Mouse (Mus musculus): Measurements from ENCODE around the gene Gcdh. TPM values are rescaled to one million over a fixed set of nuclear protein-coding genes. Genes with fewer than 3 reads are reported as not detected.
A peak's percentile ranks its signal among the peaks of the same experiment; 100 is the strongest.
"Not testable (repeated sequence)": the region's sequence is repeated elsewhere in the genome, so short reads cannot be mapped to it uniquely, and the experiment has no call there.

Gcdh gene
- total and polyA plus RNA-seq, 2 experiments from 2014 or later, result 22.1 to 33.2 TPM

DNA sequence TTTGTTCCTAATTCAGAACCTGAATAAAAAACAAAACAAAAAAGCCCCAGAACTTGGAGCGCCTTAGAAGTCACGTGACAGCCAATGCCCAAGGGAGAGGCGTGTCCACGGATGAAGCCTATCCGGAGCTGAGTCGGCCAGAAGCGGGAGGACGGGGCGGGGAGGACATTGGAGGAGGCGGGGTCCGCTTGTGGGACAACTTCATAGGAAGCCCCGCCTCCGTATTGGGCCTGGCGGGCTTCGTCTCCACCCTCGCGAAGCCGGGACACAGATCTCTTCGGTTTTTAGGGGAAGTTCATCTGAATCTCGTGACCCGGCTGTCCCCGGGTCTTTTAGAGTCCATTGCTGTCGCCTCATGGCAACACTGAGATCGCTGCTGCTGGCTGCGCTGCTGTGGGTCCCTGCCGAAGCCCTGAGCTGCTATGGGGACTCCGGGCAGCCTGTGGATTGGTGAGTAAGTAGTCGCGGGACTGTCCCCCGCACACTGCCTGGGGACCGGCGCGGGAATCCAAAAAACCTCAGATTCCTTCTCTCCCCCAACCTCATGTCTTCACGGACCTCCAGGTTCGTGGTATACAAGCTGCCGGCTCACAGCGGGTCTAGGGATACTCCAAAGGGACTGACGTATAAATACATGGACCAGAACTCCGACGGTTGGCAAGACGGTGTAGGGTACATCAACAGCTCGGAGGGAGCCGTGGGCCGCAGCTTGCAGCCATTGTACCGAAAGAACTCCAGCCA, 14.9 kb upstream of the Gcdh start, which contains the start of gene Dnase2a:
Gene Dnase2a, plus strand, starts transcription at position 140 of the 741 bp plus-strand sequence.
- H3K36me3 ChIP-seq (ENCODE audit: insufficient read depth, low read length), result peaks cover 38% of the 10 kb centered on the region
- DNase-seq (ENCODE audit: low spot score) (peak; percentile 95), ATAC-seq (ENCODE audit: low FRiP score) (peak; percentile 63; the same call in 1 of the 2 replicates)
- H3K27ac ChIP-seq (ENCODE audit: low read depth, low read length), result 0 out of 2 replicates have a peak within 1 kb of the TSS, but pooled peaks have one; percentile 32
- no peaks in the 10 kb centered on the region for H3K4me1 ChIP-seq (ENCODE audit: insufficient read depth, low read length)
- no peak for TF ChIP-seq CTCF (IDR thresholded peaks at IDR 0.05)
- WGBS, result 3% methylated on average over 45 of the region's 45 CpGs
- peak within 1 kb of the TSS; percentile 29 for H3K4me3 ChIP-seq (ENCODE audit: low read depth, low read length)
- no peaks in the 10 kb centered on the region for H3K9me3 ChIP-seq (ENCODE audit: low read length)
- H3K27me3 ChIP-seq (ENCODE audit: insufficient read depth, low read length), result no peaks in the 10 kb centered on the region; the same call in 1 of the 2 replicates
- peak within 1 kb of the TSS; percentile 39 for H3K9ac ChIP-seq (replicated peaks; ENCODE audit: low read length, poor library complexity, severe bottlenecking)
- peak within 1 kb of the TSS; percentile 45 for H3K4me2 ChIP-seq (ENCODE audit: low read depth, low read length, poor library complexity, severe bottlenecking)

- not testable (repeated sequence) for H3K9ac ChIP-seq (replicated peaks; ENCODE audit: low read length, poor library complexity, severe bottlenecking); H3K27me3 ChIP-seq (ENCODE audit: insufficient read depth, low read length); H3K4me1 ChIP-seq (ENCODE audit: insufficient read depth, low read length); DNase-seq (ENCODE audit: low spot score); H3K27ac ChIP-seq (ENCODE audit: low read depth, low read length); H3K9me3 ChIP-seq (ENCODE audit: low read length); ATAC-seq (ENCODE audit: low FRiP score)
- peak overlapping the region; percentile 45 for H3K4me2 ChIP-seq (ENCODE audit: low read depth, low read length, poor library complexity, severe bottlenecking)
- WGBS, result 30% methylated on average over 7 of the region's 7 CpGs
- H3K36me3 ChIP-seq (ENCODE audit: insufficient read depth, low read length), result peaks cover 33% of the 10 kb centered on the region
- peak overlapping the region; percentile 29; the same call in 1 of the 2 replicates for H3K4me3 ChIP-seq (ENCODE audit: low read depth, low read length)
These were observed 14.3 kb upstream of the Gcdh start for GRCm38 (mm10) chr8:84907979-84908378.

DNA sequence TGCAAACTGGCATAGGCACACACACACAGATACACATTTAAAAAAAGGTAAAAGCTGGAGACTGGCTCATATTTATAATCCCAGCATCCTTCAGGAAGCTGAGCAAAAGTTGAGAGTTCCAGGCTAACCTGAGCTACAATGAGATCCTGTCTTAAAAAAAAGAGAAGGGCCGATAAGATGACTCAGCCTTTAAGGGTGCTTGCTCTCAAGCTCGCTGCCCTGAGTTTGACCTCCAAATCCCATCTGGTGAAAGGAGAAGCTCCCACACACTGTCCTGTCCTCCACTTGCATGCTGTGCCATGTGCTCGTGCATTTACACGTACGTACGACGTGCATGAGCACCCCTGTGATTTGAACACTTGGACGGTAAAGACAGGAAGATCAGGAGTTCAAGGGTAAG, 13.8 kb upstream of the Gcdh start:
- TF ChIP-seq CTCF (IDR thresholded peaks at IDR 0.05), result no peak
- H3K9me3 ChIP-seq (ENCODE audit: low read length), result no peaks in the 10 kb centered on the region
- ATAC-seq (ENCODE audit: low FRiP score) (no peak), DNase-seq (ENCODE audit: low spot score) (no peak)
- peaks cover 9% of the 10 kb centered on the region for H3K4me1 ChIP-seq (ENCODE audit: insufficient read depth, low read length)
- H3K9ac ChIP-seq (replicated peaks; ENCODE audit: low read length, poor library complexity, severe bottlenecking), result no peak overlapping the region
- H3K4me3 ChIP-seq (ENCODE audit: low read depth, low read length), result no peak overlapping the region
- no peak overlapping the region for H3K27ac ChIP-seq (ENCODE audit: low read depth, low read length)
- 77% methylated on average over 8 of the region's 8 CpGs for WGBS
- no peak overlapping the region for H3K4me2 ChIP-seq (ENCODE audit: low read depth, low read length, poor library complexity, severe bottlenecking)
- no peaks in the 10 kb centered on the region; the same call in 1 of the 2 replicates for H3K27me3 ChIP-seq (ENCODE audit: insufficient read depth, low read length)
- H3K36me3 ChIP-seq (ENCODE audit: insufficient read depth, low read length), result peaks cover 28% of the 10 kb centered on the region

DNA sequence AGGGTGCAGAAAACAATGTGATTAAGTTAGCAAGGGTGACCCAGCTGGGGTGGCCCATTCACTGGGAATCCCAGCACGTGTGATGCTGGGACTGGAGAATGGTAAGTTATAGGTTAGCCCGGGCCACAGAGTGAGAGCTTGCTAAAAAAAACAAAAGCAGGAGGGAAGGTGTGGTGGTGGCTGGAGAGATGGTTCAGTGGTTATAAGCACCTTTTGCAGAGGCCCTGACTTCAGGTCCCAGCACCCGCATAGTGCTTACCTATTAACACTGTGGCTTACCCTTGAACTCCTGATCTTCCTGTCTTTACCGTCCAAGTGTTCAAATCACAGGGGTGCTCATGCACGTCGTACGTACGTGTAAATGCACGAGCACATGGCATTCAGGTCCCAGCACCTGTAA, 13.3 kb upstream of the Gcdh start:
- Histone ChIP-seq H3K9me3 (ENCODE audit: low read length) (no peaks in the 10 kb centered on the region), H3K27me3 (ENCODE audit: insufficient read depth, low read length) (no peaks in the 10 kb centered on the region; the same call in 1 of the 2 replicates), H3K4me2 (ENCODE audit: low read depth, low read length, poor library complexity, severe bottlenecking) (no peak overlapping the region), H3K27ac (ENCODE audit: low read depth, low read length) (no peak overlapping the region), H3K9ac (replicated peaks; ENCODE audit: low read length, poor library complexity, severe bottlenecking) (no peak overlapping the region), H3K36me3 (ENCODE audit: insufficient read depth, low read length) (peaks cover 24% of the 10 kb centered on the region), H3K4me3 (ENCODE audit: low read depth, low read length) (no peak overlapping the region), H3K4me1 (ENCODE audit: insufficient read depth, low read length) (peaks cover 9% of the 10 kb centered on the region)
- no peak for TF ChIP-seq CTCF (IDR thresholded peaks at IDR 0.05)
- ATAC-seq (ENCODE audit: low FRiP score) (no peak), DNase-seq (ENCODE audit: low spot score) (no peak)
- 90% methylated on average over 9 of the region's 9 CpGs for WGBS

- DNase-seq (ENCODE audit: low spot score) (no peak), ATAC-seq (ENCODE audit: low FRiP score) (no peak)
- Histone ChIP-seq H3K9me3 (ENCODE audit: low read length) (no peaks in the 10 kb centered on the region), H3K4me2 (ENCODE audit: low read depth, low read length, poor library complexity, severe bottlenecking) (no peak overlapping the region), H3K36me3 (ENCODE audit: insufficient read depth, low read length) (0 out of 2 replicates have a peak, but pooled peaks cover 4% of the 10 kb centered on the region), H3K9ac (replicated peaks; ENCODE audit: low read length, poor library complexity, severe bottlenecking) (no peak overlapping the region), H3K4me1 (ENCODE audit: insufficient read depth, low read length) (peaks cover 9% of the 10 kb centered on the region), H3K27ac (ENCODE audit: low read depth, low read length) (no peak overlapping the region), H3K4me3 (ENCODE audit: low read depth, low read length) (no peak overlapping the region), H3K27me3 (ENCODE audit: insufficient read depth, low read length) (no peaks in the 10 kb centered on the region; the same call in 1 of the 2 replicates)
- TF ChIP-seq CTCF (IDR thresholded peaks at IDR 0.05), result no peak
- WGBS, result 91% methylated on average over 7 of the region's 7 CpGs
These were observed 10.6 kb upstream of the Gcdh start for GRCm38 (mm10) chr8:84904351-84904750.
